Mouse (Mus musculus) heart, postnatal 0 days (tissue): ENCODE results near the gene Lhfp.

Experiments used
- CTCF ChIP-seq: IDR thresholded peaks from 2 replicates; pipeline ENCODE4 v1.5.1; 2016; ENCODE audit warnings: antibody characterized with exemption, control low read depth, low read depth
- EP300 ChIP-seq: IDR thresholded peaks from 2 replicates; pipeline ENCODE4 v1.6.1; 2016; ENCODE audit warnings: antibody characterized with exemption, low read depth

DNA sequence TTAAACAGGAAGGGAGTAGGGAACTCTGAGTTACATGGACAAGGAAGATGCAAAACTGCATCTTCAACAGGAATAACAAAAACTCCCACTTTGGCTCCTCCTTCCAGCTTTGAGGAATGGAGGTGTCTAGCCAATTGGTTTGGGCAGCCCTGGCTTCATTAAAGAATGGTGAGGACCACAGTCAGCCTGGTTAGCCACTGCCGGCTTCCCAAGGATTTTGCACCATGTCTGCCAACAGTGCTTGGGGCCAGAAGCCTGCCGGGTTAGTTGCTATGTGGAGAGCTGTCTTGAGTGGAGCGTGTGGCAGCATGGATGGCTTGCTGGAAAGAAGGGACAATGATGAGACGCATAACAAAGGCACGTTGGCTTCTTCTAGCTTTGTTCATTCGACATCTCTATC is 160.9 kb downstream of the Lhfp start:
- TF ChIP-seq CTCF (no peak), EP300 (no peak)
